Mouse (Mus musculus) right cerebral cortex, postnatal 25 days (tissue): ENCODE measurements at regions not wholly inside any gene's neighbourhood (a gene's known extent, or its start where the extent isn't known, plus 50 kb on each side); places are given as distances from the start of the nearest gene placed in this dataset.
"Not testable (repeated sequence)": the region's sequence is repeated elsewhere in the genome, so short reads cannot be mapped to it uniquely, and the experiment has no call there.

Source experiments
- DNase-seq: peaks from one replicate; pipeline ENCODE4 v3.0.0; 2022

GRCm38 (mm10) chr1:14109190-14109482, 1984.0 kb downstream of the 4930444P10Rik start:
- no peak for DNase-seq

GRCm38 (mm10) chr1:14108450-14109189, 1984.5 kb downstream of the 4930444P10Rik start:
- peak; percentile 23 for DNase-seq

- not testable (repeated sequence) for DNase-seq
Observed at GRCm38 (mm10) chr1:14105521-14105920, 1987.6 kb downstream of the 4930444P10Rik start.

GRCm38 (mm10) chr1:14104529-14104928, 1988.6 kb downstream of the 4930444P10Rik start:
- no peak for DNase-seq

GRCm38 (mm10) chr1:14099031-14099430, 1994.1 kb downstream of the 4930444P10Rik start:
- no peak for DNase-seq

GRCm38 (mm10) chr1:14097567-14098228, 1995.4 kb downstream of the 4930444P10Rik start:
- no peak for DNase-seq

- DNase-seq, result no peak
Observed at GRCm38 (mm10) chr1:14064856-14065255, 2028.3 kb downstream of the 4930444P10Rik start.

GRCm38 (mm10) chr1:14036163-14036562, 2057.0 kb downstream of the 4930444P10Rik start:
- DNase-seq, result no peak

GRCm38 (mm10) chr1:14011484-14011883, 2081.6 kb downstream of the 4930444P10Rik start:
- no peak for DNase-seq

- DNase-seq, result no peak
Observed at GRCm38 (mm10) chr1:14010789-14011188, 2082.3 kb downstream of the 4930444P10Rik start.

- DNase-seq, result no peak
Observed at GRCm38 (mm10) chr1:14002550-14002949, 2090.6 kb downstream of the 4930444P10Rik start.

- DNase-seq, result no peak
Observed at GRCm38 (mm10) chr1:14001431-14001830, 2091.7 kb downstream of the 4930444P10Rik start.

GRCm38 (mm10) chr1:14000605-14001395, 2092.3 kb downstream of the 4930444P10Rik start:
- no peak for DNase-seq

- no peak for DNase-seq
Observed at GRCm38 (mm10) chr1:13998178-13998708, 2094.9 kb downstream of the 4930444P10Rik start.

GRCm38 (mm10) chr1:13993825-13994509, 2099.2 kb downstream of the 4930444P10Rik start:
- DNase-seq, result no peak

- DNase-seq, result no peak
Observed at GRCm38 (mm10) chr1:13992978-13993377, 2100.1 kb downstream of the 4930444P10Rik start.

- no peak for DNase-seq
Observed at GRCm38 (mm10) chr1:13989360-13989759, 2103.8 kb downstream of the 4930444P10Rik start.

GRCm38 (mm10) chr1:13984833-13985232, 2108.3 kb downstream of the 4930444P10Rik start:
- DNase-seq, result no peak

- DNase-seq, result no peak
Observed at GRCm38 (mm10) chr1:13980273-13980672, 2112.9 kb downstream of the 4930444P10Rik start.

- no peak for DNase-seq
Observed at GRCm38 (mm10) chr1:13978640-13979039, 2114.5 kb downstream of the 4930444P10Rik start.

GRCm38 (mm10) chr1:13977207-13977606, 2115.9 kb downstream of the 4930444P10Rik start:
- no peak for DNase-seq

GRCm38 (mm10) chr1:13949241-13949640, 2143.9 kb downstream of the 4930444P10Rik start:
- no peak for DNase-seq

- no peak for DNase-seq
Observed at GRCm38 (mm10) chr1:13941351-13941750, 2151.8 kb downstream of the 4930444P10Rik start.
